Mouse (Mus musculus) CD4-positive, CD25-positive, alpha-beta regulatory T cell, adult 2 months (primary cell): ENCODE measurements around the gene Mlxipl.
A peak's percentile ranks its signal among the peaks of the same experiment; 100 is the strongest.

Experiments used
- DNase-seq: peaks from one replicate; pipeline ENCODE4 v3.0.0-alpha.2; 2012; ENCODE audit warnings: low read depth, low spot score

Gene Mlxipl

DNA sequence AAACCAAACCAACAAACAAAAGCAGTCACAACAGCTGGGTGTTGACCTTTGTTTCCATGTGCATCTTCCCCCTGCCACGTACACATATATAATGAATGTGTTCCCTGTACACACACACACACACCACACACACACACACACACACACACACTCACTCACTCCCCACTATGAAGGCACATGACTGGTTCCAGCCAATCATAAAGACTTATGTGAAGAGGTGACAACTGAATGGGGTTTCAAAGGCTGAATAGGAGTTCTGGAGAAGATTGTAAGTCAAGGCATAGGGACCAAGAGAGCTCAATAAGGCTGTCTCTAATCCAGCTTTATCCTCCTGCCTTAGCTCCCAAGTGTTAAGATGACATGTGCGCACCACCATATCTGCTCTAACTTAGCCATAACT, 10.1 kb upstream of the Mlxipl start:
- no peak for DNase-seq

GRCm38 (mm10) chr5:135080539-135080938, 9.2 kb upstream of the Mlxipl start:
- DNase-seq, result no peak

GRCm38 (mm10) chr5:135086871-135087270, 2.8 kb upstream of the Mlxipl start:
- DNase-seq, result no peak

- DNase-seq, result no peak
Observed at GRCm38 (mm10) chr5:135100981-135101380, 11.3 kb downstream of the Mlxipl start.

DNA sequence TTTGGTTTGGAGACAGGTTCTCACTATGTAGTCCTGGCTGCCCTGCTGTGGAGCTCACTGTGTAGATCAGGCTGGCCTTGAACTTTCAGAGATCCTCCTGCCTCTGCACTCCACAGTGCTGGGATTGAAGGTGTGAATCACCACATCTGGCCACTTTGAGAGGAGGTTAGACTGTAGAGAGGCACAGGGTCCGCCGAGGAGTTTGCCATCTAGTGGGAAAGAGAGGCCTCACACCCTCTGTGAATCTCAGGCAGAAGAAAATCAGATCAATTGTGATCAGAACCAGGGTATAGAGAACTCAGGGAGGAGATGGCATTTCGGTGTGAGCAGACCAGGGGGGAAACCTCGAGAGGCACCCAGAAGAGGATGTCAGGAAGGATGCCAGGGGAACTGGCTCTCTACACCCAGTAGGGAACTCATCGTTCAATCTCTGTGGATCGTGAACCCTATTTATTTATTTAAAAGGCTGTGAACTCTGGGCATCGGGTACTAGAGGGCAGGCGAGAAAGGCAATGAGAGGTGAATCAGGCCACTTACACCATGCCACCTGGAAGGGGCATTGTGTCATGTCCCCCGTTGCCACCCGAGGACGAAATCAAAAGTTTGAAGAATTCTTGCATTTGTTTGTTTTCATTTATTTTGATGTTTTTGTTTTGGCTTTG, 14.4 kb downstream of the Mlxipl start:
- peak; percentile 63 for DNase-seq

DNA sequence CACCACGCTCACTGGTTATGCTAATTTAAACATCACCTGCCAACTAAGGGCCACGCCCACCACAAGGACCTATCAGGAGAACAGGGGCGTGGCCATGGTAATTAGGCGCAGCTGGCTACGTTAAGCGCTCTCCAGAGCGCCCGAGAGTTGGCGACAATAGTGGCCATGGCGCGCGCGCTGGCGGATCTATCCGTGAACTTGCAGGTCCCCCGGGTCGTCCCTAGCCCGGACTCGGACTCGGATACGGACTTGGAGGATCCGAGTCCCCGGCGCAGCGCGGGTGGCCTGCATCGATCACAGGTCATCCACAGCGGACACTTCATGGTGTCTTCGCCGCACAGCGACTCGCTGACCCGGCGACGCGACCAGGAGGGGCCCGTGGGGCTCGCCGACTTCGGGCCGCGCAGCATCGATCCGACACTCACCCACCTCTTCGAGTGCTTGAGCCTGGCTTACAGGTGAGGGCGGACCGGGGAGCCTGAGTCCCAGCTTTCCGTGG, 17.1 kb downstream of the Mlxipl start:
- DNase-seq, result peak; percentile 83

GRCm38 (mm10) chr5:135107521-135108501, 18.1 kb downstream of the Mlxipl start:
- peak; percentile 73 for DNase-seq

- DNase-seq, result no peak
Observed at GRCm38 (mm10) chr5:135109017-135109416, 19.3 kb downstream of the Mlxipl start.

DNA sequence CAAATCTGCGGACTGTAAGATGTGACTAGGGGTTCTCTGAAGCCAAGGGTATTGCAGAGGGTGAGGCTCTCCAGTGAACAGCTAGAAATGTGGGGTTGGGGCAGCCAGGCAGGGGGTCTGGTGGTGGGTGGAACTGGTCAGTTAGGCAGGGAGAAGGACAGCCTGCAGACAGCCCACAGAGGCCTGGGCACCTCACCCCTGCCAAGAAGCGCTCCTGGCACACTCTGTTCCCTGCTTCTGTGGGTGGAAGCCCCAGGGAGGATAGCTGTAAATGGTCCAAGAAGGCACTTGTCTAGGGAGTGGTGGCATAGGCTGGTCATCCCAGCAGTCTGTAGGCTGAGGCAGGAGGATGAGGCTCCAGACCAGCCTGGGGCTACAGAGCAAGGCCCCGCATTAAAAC, 19.7 kb downstream of the Mlxipl start:
- no peak for DNase-seq

DNA sequence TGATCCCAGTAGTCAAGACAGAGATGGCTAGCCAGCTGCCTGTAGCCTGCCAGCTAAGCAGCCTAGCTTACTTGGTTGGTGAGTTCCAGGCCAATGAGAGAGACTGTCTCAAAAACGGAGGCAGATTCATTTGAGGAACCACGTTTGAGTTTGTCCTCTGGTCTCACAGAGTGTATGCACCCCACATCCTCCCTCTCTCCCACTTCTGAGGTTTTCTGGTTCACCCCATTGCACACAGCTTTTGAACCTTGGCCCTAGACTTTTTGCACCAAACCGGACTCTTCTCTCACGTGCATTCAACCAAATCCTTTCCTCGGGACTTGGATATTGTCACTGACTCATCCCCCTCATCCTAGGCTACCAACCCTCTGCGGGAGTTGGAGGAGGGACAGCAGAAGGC, 20.3 kb downstream of the Mlxipl start:
- no peak for DNase-seq

DNA sequence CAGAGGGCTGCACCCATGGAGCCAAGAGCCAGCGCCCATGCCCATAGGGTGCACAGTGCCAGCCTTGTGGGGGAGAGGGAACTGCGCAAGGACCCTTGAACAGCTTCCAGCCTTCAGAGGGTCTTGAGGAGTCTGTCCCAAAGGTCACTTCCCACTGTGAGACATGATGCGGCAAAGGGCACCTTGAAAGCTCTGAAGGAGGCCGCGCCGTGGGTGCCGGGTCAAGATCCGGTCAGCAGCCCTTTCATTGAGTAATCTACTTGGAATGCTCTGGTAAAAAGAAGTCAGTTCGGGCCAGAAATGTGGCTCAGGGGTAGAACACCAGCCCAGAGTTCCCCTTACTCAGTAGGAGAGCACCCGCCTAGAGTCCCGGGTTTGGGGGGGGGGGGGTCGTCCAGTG, 24.1 kb downstream of the Mlxipl start:
- no peak for DNase-seq

- DNase-seq, result peak; percentile 89
Observed at GRCm38 (mm10) chr5:135115241-135115640, 25.6 kb downstream of the Mlxipl start.

- peak; percentile 83 for DNase-seq
Observed at GRCm38 (mm10) chr5:135118589-135119081, 28.9 kb downstream of the Mlxipl start.

DNA sequence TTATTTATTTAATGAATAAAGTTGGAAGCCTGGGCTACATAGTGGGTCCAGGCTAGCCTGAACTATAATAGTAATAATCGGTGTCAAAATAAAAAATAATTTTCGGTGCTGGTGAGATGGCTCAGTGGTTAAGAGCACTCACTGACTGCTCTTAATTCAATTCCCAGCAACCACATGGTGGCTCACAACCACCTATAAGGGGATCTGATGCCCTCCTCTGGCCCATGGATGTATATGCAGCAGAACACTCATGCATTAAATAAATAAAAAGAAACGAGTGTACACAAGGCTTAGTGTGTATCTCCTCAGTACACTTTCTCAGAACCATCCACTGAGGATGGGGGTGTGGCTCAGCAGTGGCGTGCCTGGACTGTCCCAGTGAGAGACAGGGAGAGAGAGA, 31.1 kb downstream of the Mlxipl start:
- peak; percentile 43 for DNase-seq

- DNase-seq, result no peak
Observed at GRCm38 (mm10) chr5:135126121-135126520, 36.4 kb downstream of the Mlxipl start.

GRCm38 (mm10) chr5:135127669-135128068, 38.0 kb downstream of the Mlxipl start:
- DNase-seq, result no peak

- DNase-seq, result no peak
Observed at GRCm38 (mm10) chr5:135129747-135130146, 40.1 kb downstream of the Mlxipl start.

GRCm38 (mm10) chr5:135133736-135134405, 44.2 kb downstream of the Mlxipl start:
- peak; percentile 87 for DNase-seq

DNA sequence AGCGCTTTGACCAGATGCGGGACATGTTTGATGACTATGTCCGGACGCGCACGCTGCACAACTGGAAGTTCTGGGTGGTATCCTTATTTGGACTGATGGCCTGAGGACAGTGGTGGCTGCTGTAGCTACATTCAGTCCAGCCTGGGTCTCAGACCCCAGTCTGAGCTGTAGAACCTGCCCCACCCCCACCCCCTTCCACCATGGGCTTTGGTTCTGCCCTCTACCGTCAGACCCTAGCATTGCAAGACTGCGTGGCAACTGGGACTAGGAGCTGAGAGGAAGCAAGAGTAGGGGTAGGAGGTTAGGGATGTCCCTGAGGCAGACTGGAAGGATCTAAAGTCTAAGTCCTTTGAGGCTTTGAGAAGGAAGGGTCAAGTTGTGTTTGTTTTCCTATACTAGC, 44.8 kb downstream of the Mlxipl start:
- peak; percentile 69 for DNase-seq

GRCm38 (mm10) chr5:135139881-135140280, 50.2 kb downstream of the Mlxipl start:
- no peak for DNase-seq

- no peak for DNase-seq
Observed at GRCm38 (mm10) chr5:135144469-135144868, 54.8 kb downstream of the Mlxipl start.

DNA sequence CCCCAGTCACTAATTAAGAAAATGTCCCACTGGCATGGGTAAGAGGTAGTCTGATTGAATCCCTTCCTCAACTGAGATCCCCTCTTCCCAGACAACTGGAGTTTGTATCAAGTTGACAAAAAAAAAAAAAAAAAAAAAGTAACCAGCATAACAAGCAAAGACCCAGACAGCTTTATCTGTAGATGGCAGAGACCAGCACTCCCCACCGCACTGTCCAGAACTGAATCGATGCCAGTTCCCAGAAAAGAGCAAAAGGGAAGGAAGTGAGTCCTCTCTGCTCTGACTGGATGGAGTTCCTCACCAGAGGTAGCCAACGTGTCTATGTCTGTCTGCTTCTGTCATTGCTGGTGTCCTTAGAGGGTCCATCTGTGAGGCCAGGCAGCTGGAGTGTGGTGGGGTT, 55.8 kb downstream of the Mlxipl start:
- no peak for DNase-seq
